ENCODE assay signal across 26 mouse cellular contexts in the genomic region with DNA sequence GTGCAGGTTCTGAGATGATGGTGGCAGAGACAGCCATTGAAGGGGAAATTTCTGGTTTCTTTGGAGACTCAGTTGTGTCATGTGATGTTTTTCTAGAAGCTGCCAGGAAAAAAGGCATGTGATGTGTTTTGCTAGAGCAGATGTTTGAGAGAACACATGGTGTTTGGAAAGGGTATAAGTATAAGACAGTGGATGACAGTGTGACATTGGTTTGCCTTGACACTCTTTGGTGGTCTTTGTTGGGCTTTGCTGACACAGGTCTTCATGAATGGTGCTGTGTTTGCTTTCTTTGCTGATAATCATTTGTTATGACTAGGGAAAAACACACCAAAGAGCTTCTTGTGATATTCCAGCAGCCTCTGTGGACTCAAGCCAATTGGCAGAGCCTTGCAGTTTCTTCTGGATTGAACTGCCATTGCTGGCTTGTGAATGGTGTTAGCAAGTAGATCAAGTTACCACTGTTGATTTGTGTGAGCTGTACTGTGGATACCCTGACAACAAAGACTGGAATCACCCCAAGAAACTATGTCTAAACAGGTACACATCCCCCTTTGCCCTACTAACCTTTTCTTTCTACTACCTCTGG. TPM values are rescaled to one million over a fixed set of nuclear protein-coding genes. Genes with fewer than 3 reads are reported as not detected.
A peak's percentile ranks its signal among the peaks of the same experiment; 100 is the strongest.
DNase-seq lines count a peak whose midpoint lies in the region; ATAC-seq and TF ChIP-seq lines count a peak whose summit lies in the region.
"Had no signal": no experiment of that assay in that cellular context is flagged by ENCODE, and none has a peak within 500 bp of the region (broad histone marks: within the 10 kb centered on the region; RNA-seq: fewer than 3 reads in every experiment).

No protein-coding gene starts in this region.

- TF ChIP-seq CTCF in lung, embryonic 14.5 days (IDR thresholded peaks at IDR 0.05; ENCODE audit: low read depth): no peak
- TF ChIP-seq CTCF in brain, embryonic 14.5 days (IDR thresholded peaks at IDR 0.05; ENCODE audit: borderline replicate concordance, extremely low read depth, insufficient read depth, insufficient read length): no peak
- no peak for TF ChIP-seq CTCF in kidney, adult 2 months (conservative IDR thresholded peaks at IDR 0.05; ENCODE audit: insufficient read depth, insufficient read length, low read depth, low read length)

- no peaks in the 10 kb centered on the region; the same call in 1 of the 2 replicates for H3K9me3 ChIP-seq in lung, embryonic 14.5 days (ENCODE audit: low read depth, low read length)
- no peaks in the 10 kb centered on the region for H3K9me3 ChIP-seq in midbrain, embryonic 11.5 days (ENCODE audit: control insufficient read depth, low read length)
- H3K9me3 ChIP-seq in midbrain, embryonic 15.5 days: no peaks in the 10 kb centered on the region
- H3K9me3 ChIP-seq: embryonic facial prominence, embryonic 15.5 days; forebrain, embryonic 10.5 days; hindbrain, embryonic 12.5 days had no signal

- peak; percentile 12 for DNase-seq in gastrocnemius, postnatal 14 days
- no peak for DNase-seq in gastrocnemius, postnatal 4 days (ENCODE audit: low spot score in 2 of 2)
- peak; percentile 78 for DNase-seq in lung, embryonic 14.5 days
- DNase-seq in lung, postnatal 14 days: no peak
- peak; percentile 45 for DNase-seq in midbrain, embryonic 11.5 days (ENCODE audit: low spot score, missing footprints)
- peak; percentile 60 for DNase-seq in brain, embryonic 14.5 days (ENCODE audit: low read depth)
- DNase-seq in kidney, adult 2 months: no peak
- DNase-seq: adrenal gland, postnatal 14 days; B cell, adult 2 months; cerebellum, adult 18-20 months; cerebellum, adult 9-11 months; cerebellum, postnatal 36 days; gastrocnemius, postnatal 36 days; heart, adult 2 months; heart, postnatal 4 days had no signal

- no peaks in the 10 kb centered on the region for H3K27me3 ChIP-seq in lung, embryonic 14.5 days (ENCODE audit: insufficient read depth, low read length)
- no peaks in the 10 kb centered on the region for H3K27me3 ChIP-seq in midbrain, embryonic 11.5 days (ENCODE audit: control insufficient read depth, insufficient read depth, low read length)
- no peaks in the 10 kb centered on the region for H3K27me3 ChIP-seq in midbrain, embryonic 15.5 days (replicated peaks)
- H3K27me3 ChIP-seq in kidney, adult 2 months (replicated peaks; ENCODE audit: control insufficient read depth, insufficient read depth, low read length): no peaks in the 10 kb centered on the region
- H3K27me3 ChIP-seq: embryonic facial prominence, embryonic 15.5 days; heart, embryonic 12.5 days; hindbrain, embryonic 12.5 days had no signal

- no peaks in the 10 kb centered on the region for H3K4me1 ChIP-seq in lung, embryonic 14.5 days (ENCODE audit: insufficient read depth)
- no peaks in the 10 kb centered on the region for H3K4me1 ChIP-seq in midbrain, embryonic 11.5 days (ENCODE audit: control insufficient read depth, insufficient read depth, low read length)
- H3K4me1 ChIP-seq in midbrain, embryonic 15.5 days: no peaks in the 10 kb centered on the region
- no peaks in the 10 kb centered on the region for H3K4me1 ChIP-seq in kidney, adult 2 months (ENCODE audit: control insufficient read depth, insufficient read depth, low read length)
- H3K4me1 ChIP-seq: embryonic facial prominence, embryonic 15.5 days; forebrain, embryonic 10.5 days; heart, embryonic 12.5 days; hindbrain, embryonic 12.5 days had no signal

- H3K27ac ChIP-seq in lung, embryonic 14.5 days (ENCODE audit: low read depth): no peak overlapping the region
- no peak overlapping the region for H3K27ac ChIP-seq in midbrain, embryonic 11.5 days (ENCODE audit: low read depth, low read length)
- no peak overlapping the region for H3K27ac ChIP-seq in midbrain, embryonic 15.5 days
- no peak overlapping the region for H3K27ac ChIP-seq in kidney, adult 2 months (ENCODE audit: insufficient read depth, low read depth, low read length)
- H3K27ac ChIP-seq: embryonic facial prominence, embryonic 15.5 days; forebrain, embryonic 10.5 days; heart, adult 2 months; hindbrain, embryonic 12.5 days had no signal

- H3K36me3 ChIP-seq in lung, embryonic 14.5 days (ENCODE audit: insufficient read depth): no peaks in the 10 kb centered on the region
- H3K36me3 ChIP-seq in midbrain, embryonic 11.5 days (ENCODE audit: control insufficient read depth, insufficient read depth, low read length): no peaks in the 10 kb centered on the region
- H3K36me3 ChIP-seq in midbrain, embryonic 15.5 days (replicated peaks): no peaks in the 10 kb centered on the region
- H3K36me3 ChIP-seq in kidney, adult 2 months (ENCODE audit: control insufficient read depth, insufficient read depth, low read length): no peaks in the 10 kb centered on the region
- H3K36me3 ChIP-seq: embryonic facial prominence, embryonic 15.5 days; forebrain, embryonic 10.5 days; G1E; heart, embryonic 12.5 days; hindbrain, embryonic 12.5 days had no signal

- TF ChIP-seq POLR2A in brain, embryonic 14.5 days (IDR thresholded peaks at IDR 0.05; ENCODE audit: borderline replicate concordance, extremely low read depth, insufficient read depth, insufficient read length, poor library complexity, severe bottlenecking): no peak
- no peak for TF ChIP-seq POLR2A in kidney, adult 2 months (IDR thresholded peaks at IDR 0.05; ENCODE audit: low read depth, low read length)

- peak; percentile 88; the same call in 1 of the 2 replicates for ATAC-seq in lung, embryonic 14.5 days (ENCODE audit: insufficient read depth)
- ATAC-seq in midbrain, embryonic 11.5 days (ENCODE audit: low FRiP score): no peak
- ATAC-seq in midbrain, embryonic 15.5 days (replicated peaks): no peak
- ATAC-seq: CD4-positive, CD25-positive, alpha-beta regulatory T cell, adult 4 months; forebrain, embryonic 16.5 days; hindbrain, embryonic 16.5 days; inflammation-experienced regulatory T-cells, adult 6 months had no signal

- H3K4me3 ChIP-seq in lung, embryonic 14.5 days (ENCODE audit: low read depth, low read length): no peak overlapping the region
- H3K4me3 ChIP-seq in midbrain, embryonic 11.5 days (ENCODE audit: low read depth, low read length): no peak overlapping the region
- H3K4me3 ChIP-seq in midbrain, embryonic 15.5 days: no peak overlapping the region
- no peak overlapping the region for H3K4me3 ChIP-seq in kidney, adult 2 months (ENCODE audit: insufficient read depth, low read depth, low read length)
- H3K4me3 ChIP-seq: embryonic facial prominence, embryonic 15.5 days; erythroblast, embryonic 14.5 days; forebrain, embryonic 10.5 days; heart, adult 2 months; heart, embryonic 12.5 days; hindbrain, embryonic 12.5 days had no signal

- intact Hi-C loops in gastrocnemius, postnatal 14 days (cut with DNase I; ENCODE audit: low total_unique reads): no loop called here

- no peak overlapping the region for H3K9ac ChIP-seq in lung, embryonic 14.5 days
- no peak overlapping the region for H3K9ac ChIP-seq in midbrain, embryonic 11.5 days (ENCODE audit: low read length)
- no peak overlapping the region for H3K9ac ChIP-seq in midbrain, embryonic 15.5 days
- H3K9ac ChIP-seq: embryonic facial prominence, embryonic 15.5 days; heart, embryonic 12.5 days; hindbrain, embryonic 12.5 days had no signal

- no peak overlapping the region for H3K4me2 ChIP-seq in lung, embryonic 14.5 days
- no peak overlapping the region for H3K4me2 ChIP-seq in midbrain, embryonic 11.5 days
- no peak overlapping the region for H3K4me2 ChIP-seq in midbrain, embryonic 15.5 days
- H3K4me2 ChIP-seq: embryonic facial prominence, embryonic 15.5 days; heart, embryonic 12.5 days; hindbrain, embryonic 12.5 days had no signal

RNA-seq across cellular contexts. Expression of a gene that starts 10.1 kb away (rescaled TPM):
- total RNA-seq in gastrocnemius, postnatal 14 days (2021): 10 to 100 TPM in 1 of 2 experiments, 1 to 10 TPM in 1; 9.6 to 16.6 TPM
- total RNA-seq in gastrocnemius, postnatal 4 days (2021): 10 to 100 TPM; 26.9 to 28.7 TPM
- 50.9 and 53.5 TPM in 2 replicates for polyA plus RNA-seq in lung, embryonic 14.5 days (2014; fragmentation: Nextera tagmentation; extraction: Ambion mirVana)
- polyA plus RNA-seq in midbrain, embryonic 11.5 days (2014; fragmentation: Nextera tagmentation; extraction: Ambion mirVana): 94.2 and 97.7 TPM in 2 replicates
- polyA plus RNA-seq in midbrain, embryonic 15.5 days (2015; fragmentation: Nextera tagmentation; extraction: Ambion mirVana): 83.0 and 92.7 TPM in 2 replicates
- 83.1 and 97.4 TPM in 2 replicates for polyA plus RNA-seq in brain, embryonic 14.5 days (2012; rRNA removed)
- 16.7 and 20.0 TPM in 2 replicates for polyA plus RNA-seq in kidney, adult 2 months (2012; rRNA removed)

RNA-seq across cellular contexts. Expression of a gene that starts 50.6 kb away (rescaled TPM):
- total RNA-seq in gastrocnemius, postnatal 14 days (2021): under 1 TPM in 1 of 2 experiments, not detected in 1; 0.60 TPM
- total RNA-seq in gastrocnemius, postnatal 4 days (2021): under 1 TPM; 0.60 to 0.61 TPM
- 1.2 and 2.0 TPM in 2 replicates for polyA plus RNA-seq in lung, embryonic 14.5 days (2014; fragmentation: Nextera tagmentation; extraction: Ambion mirVana)
- polyA plus RNA-seq in midbrain, embryonic 11.5 days (2014; fragmentation: Nextera tagmentation; extraction: Ambion mirVana): 1.6 and 2.4 TPM in 2 replicates
- polyA plus RNA-seq in midbrain, embryonic 15.5 days (2015; fragmentation: Nextera tagmentation; extraction: Ambion mirVana): 2.3 and 2.4 TPM in 2 replicates
- polyA plus RNA-seq in brain, embryonic 14.5 days (2012; rRNA removed): 0.27 and 0.90 TPM in 2 replicates
- 0.23 and 0.27 TPM in 2 replicates for polyA plus RNA-seq in kidney, adult 2 months (2012; rRNA removed)
- total RNA-seq: gastrocnemius, postnatal 36 days had no signal
- polyA plus RNA-seq: erythroblast, embryonic 14.5 days; heart, adult 2 months had no signal

RNA-seq across cellular contexts. Expression of a gene that starts 50.6 kb away (rescaled TPM):
- total RNA-seq in gastrocnemius, postnatal 14 days (2021): 10 to 100 TPM; 82.5 to 92.6 TPM
- 100 to 1,000 TPM; 159 to 164 TPM for total RNA-seq in gastrocnemius, postnatal 4 days (2021)
- 157 and 165 TPM in 2 replicates for polyA plus RNA-seq in lung, embryonic 14.5 days (2014; fragmentation: Nextera tagmentation; extraction: Ambion mirVana)
- 159 and 170 TPM in 2 replicates for polyA plus RNA-seq in midbrain, embryonic 11.5 days (2014; fragmentation: Nextera tagmentation; extraction: Ambion mirVana)
- 136 and 143 TPM in 2 replicates for polyA plus RNA-seq in midbrain, embryonic 15.5 days (2015; fragmentation: Nextera tagmentation; extraction: Ambion mirVana)
- polyA plus RNA-seq in brain, embryonic 14.5 days (2012; rRNA removed): 147 and 187 TPM in 2 replicates
- polyA plus RNA-seq in kidney, adult 2 months (2012; rRNA removed): 125 and 126 TPM in 2 replicates

Comparison
In these comparisons a context has a peak if more than half of its experiments do, and no peak if none do; other contexts are left out.
1. DNase-seq: peak in gastrocnemius, postnatal 14 days (single experiment), lung, embryonic 14.5 days (single experiment), midbrain, embryonic 11.5 days (single experiment) and brain, embryonic 14.5 days (single experiment); none in gastrocnemius, postnatal 4 days (0 of 2), lung, postnatal 14 days (single experiment) and kidney, adult 2 months (single experiment).